Mouse (Mus musculus) midbrain, embryonic 11.5 days (tissue): ENCODE measurements around the gene Rasgef1c. TPM values are rescaled to one million over a fixed set of nuclear protein-coding genes. Genes with fewer than 3 reads are reported as not detected.

Experiments used
- ATAC-seq: fragments of 200-750 bp; cut with Nextera tagmentation; 2 replicates; pipeline ENCODE4 v1.8.0; 2017; ENCODE audit warnings: moderate TSS enrichment, moderate library complexity; ENCODE audit not compliant: low FRiP score
- DNase-seq: peaks from one replicate; pipeline ENCODE4 v3.0.0; 2015; ENCODE audit warnings: low spot score; ENCODE audit errors: missing footprints
- H3K27ac ChIP-seq: fragments of 300-500 bp; sonication (generic); 2 replicates; pipeline ENCODE4 v1.5.1; 2014; ENCODE audit warnings: low read depth, low read length
- H3K27me3 ChIP-seq: fragments of 300-500 bp; sonication (generic); 2 replicates; pipeline ENCODE4 v1.6.1; 2014; ENCODE audit warnings: mild to moderate bottlenecking, low read length, moderate library complexity, mixed read lengths; ENCODE audit not compliant: control insufficient read depth, insufficient read depth
- H3K36me3 ChIP-seq: fragments of 300-500 bp; sonication (generic); 2 replicates; pipeline ENCODE4 v1.6.1; 2014; ENCODE audit warnings: mild to moderate bottlenecking, low read length, moderate library complexity, mixed read lengths; ENCODE audit not compliant: control insufficient read depth, insufficient read depth
- H3K4me1 ChIP-seq: fragments of 300-500 bp; sonication (generic); 2 replicates; pipeline ENCODE4 v1.6.1; 2014; ENCODE audit warnings: low read length; ENCODE audit not compliant: control insufficient read depth, insufficient read depth
- H3K4me2 ChIP-seq: fragments of 300-500 bp; sonication (generic); 2 replicates; pipeline ENCODE4 v1.6.1; 2014; ENCODE audit warnings: mild to moderate bottlenecking, moderate library complexity
- H3K4me3 ChIP-seq: fragments of 300-500 bp; sonication (generic); 2 replicates; pipeline ENCODE4 v1.5.1; 2014; ENCODE audit warnings: low read depth, low read length
- H3K9ac ChIP-seq: fragments of 300-500 bp; sonication (generic); 2 replicates; pipeline ENCODE4 v1.6.1; 2014; ENCODE audit warnings: low read length
- H3K9me3 ChIP-seq: fragments of 300-500 bp; sonication (generic); 2 replicates; pipeline ENCODE4 v1.6.1; 2016; ENCODE audit warnings: low read length; ENCODE audit not compliant: control insufficient read depth
- WGBS: fragments of 180-500 bp; shearing (Covaris S2); extraction: QIAGEN DNeasy Blood & Tissue Kit; methylation state at CpG from one replicate; pipeline ENCODE4 v1.1.7; 2014; 5-methylcytosine and 5-hydroxymethylcytosine counted together
- polyA plus RNA-seq: library from polyadenylated mRNA; unstranded; fragments of >200 nt; fragmentation: Nextera tagmentation; extraction: Ambion mirVana; gene quantifications from 2 replicates; pipeline ENCODE4 v1.2.1, GENCODE M21; 2014

Gene Rasgef1c
- polyA plus RNA-seq, 1 experiment from 2014 or later: 0.92 TPM

DNA sequence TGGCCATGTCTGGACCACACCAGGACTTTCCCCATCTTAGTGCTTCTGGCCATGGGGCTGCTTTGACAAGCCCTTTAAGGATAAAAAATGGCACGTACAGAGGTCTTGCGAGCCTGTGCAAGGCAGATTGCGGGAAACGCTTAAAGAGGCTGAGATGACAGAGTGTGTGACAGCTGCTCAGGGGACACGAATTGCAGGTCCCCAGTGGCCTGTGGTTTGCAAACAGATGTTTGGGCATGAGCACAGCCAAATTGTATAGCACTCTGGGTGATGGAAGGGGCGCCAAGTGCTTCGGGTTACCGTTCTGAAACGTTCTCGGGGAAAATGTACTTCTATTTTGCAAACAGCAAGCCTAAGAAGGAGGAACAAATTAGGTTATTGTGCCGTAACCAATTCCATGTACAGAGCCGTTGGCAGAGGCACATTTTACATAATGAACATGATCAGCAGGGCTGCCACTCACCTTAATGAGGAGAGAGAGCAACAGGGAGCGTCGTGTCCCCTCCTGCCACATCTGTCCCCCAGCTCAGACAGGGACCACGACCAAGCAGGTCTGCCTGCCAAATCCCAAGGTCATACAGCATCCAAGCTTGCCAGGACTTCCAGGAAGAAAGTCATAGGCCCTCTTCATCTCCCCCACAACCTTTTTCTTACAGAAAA lies 17.0 kb downstream of the Rasgef1c start:
- WGBS: 78% methylated on average over 15 of the region's 15 CpGs
- Histone ChIP-seq H3K4me2 (no peak overlapping the region), H3K4me3 (no peak overlapping the region), H3K4me1 (no peaks in the 10 kb centered on the region), H3K36me3 (no peaks in the 10 kb centered on the region), H3K9me3 (no peaks in the 10 kb centered on the region), H3K9ac (no peak overlapping the region), H3K27ac (no peak overlapping the region), H3K27me3 (no peaks in the 10 kb centered on the region)
- DNase-seq: no peak
- no peak for ATAC-seq

DNA sequence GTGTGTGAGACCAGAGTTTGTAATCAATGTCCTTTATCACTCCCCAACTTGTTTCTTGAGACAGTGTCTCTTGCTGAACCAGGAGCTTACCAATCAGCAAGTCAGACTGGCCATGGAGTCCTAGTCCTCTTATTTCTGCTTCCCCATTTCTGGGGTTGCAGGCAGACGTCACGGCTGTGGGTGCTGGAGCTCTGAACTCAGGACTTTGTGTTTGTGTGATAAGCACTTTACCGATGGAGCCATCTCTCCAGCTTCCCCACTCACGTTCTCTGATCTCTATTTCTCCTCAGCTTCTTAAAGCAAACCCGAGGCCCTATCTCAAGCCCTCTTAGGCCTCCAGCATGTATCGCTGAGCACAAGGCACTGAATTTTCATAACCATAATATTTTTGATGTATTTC lies 17.7 kb downstream of the Rasgef1c start:
- H3K27ac ChIP-seq: no peak overlapping the region
- DNase-seq (no peak), ATAC-seq (no peak)
- H3K4me1 ChIP-seq: no peaks in the 10 kb centered on the region
- no peak overlapping the region for H3K4me2 ChIP-seq
- H3K36me3 ChIP-seq: no peaks in the 10 kb centered on the region
- no peak overlapping the region for H3K9ac ChIP-seq
- H3K27me3 ChIP-seq: no peaks in the 10 kb centered on the region
- H3K4me3 ChIP-seq: no peak overlapping the region
- 88% methylated on average over 6 of the region's 6 CpGs for WGBS
- H3K9me3 ChIP-seq: no peaks in the 10 kb centered on the region

DNA sequence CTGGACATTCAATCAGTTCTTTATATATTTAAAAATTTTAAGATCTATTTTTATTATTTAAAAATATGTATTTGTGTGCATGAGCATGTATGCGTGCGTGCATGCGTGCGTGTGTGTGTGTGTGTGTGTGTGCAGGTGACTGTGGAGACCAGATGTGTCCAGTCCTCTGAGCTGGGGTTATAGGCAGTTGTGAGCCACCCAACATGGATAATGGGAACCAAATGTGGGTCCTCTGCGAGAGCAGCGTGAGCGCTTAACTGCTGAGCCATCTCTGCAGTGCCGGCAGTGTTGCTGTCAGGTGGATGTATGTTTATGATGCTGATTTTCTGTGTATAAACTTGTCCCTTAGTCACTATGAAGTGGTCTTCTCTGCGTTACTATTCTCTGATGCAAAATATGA lies 21.9 kb downstream of the Rasgef1c start:
- Histone ChIP-seq H3K27me3 (no peaks in the 10 kb centered on the region), H3K9ac (no peak overlapping the region), H3K36me3 (no peaks in the 10 kb centered on the region), H3K27ac (no peak overlapping the region), H3K9me3 (no peaks in the 10 kb centered on the region), H3K4me2 (no peak overlapping the region), H3K4me1 (no peaks in the 10 kb centered on the region), H3K4me3 (no peak overlapping the region)
- 89% methylated on average over 9 of the region's 9 CpGs for WGBS
- DNase-seq (no peak), ATAC-seq (no peak)

DNA sequence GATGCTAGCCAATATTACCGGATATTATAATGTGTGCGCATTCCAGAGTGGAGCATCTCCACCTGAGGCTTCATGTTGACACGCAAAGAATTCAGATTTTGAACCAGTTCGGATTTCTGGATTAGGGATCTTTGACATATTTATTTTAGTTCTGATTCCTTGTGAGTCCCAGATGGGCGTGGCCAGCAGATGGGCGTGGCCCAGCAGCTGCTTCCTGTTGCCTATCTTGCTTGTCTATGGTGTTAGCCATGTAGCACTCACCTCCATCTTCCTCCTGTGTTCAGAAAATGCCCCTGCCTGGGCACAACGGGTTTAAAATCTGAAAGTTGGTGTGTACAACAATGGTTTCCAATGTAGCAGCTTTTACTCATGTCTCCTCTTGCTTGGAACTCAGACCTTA lies 24.5 kb downstream of the Rasgef1c start:
- WGBS: 83% methylated on average over 7 of the region's 7 CpGs
- Histone ChIP-seq H3K9me3 (no peaks in the 10 kb centered on the region), H3K4me1 (peaks cover 2% of the 10 kb centered on the region; the same call in 1 of the 2 replicates), H3K36me3 (no peaks in the 10 kb centered on the region), H3K4me3 (no peak overlapping the region), H3K4me2 (no peak overlapping the region), H3K27me3 (no peaks in the 10 kb centered on the region), H3K27ac (no peak overlapping the region), H3K9ac (no peak overlapping the region)
- no peak for DNase-seq
- ATAC-seq: no peak

DNA sequence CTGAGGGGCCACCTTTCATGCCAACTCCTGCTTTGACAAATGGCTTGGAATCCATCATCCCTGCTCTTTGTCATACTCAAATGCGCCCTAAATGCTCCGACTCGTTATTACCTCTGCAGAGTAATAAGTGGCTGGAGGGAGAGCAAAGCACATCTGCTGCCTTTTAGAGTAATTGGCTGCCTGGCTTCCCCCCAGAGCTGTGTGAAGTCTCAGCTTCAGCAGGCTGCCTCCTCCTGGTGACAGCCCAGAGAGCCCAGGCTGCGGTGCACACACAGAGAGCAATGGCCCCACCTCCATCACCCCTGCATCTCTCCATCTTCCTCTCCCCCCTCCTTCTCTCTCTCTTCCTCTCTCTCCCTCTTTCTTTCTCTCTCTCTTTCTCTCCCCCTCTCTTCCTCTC lies 25.5 kb downstream of the Rasgef1c start:
- peaks cover 3% of the 10 kb centered on the region; the same call in 1 of the 2 replicates for H3K4me1 ChIP-seq
- H3K9me3 ChIP-seq: no peaks in the 10 kb centered on the region
- ATAC-seq (no peak; the same call in 1 of the 2 replicates), DNase-seq (no peak)
- no peak overlapping the region for H3K27ac ChIP-seq
- H3K4me2 ChIP-seq: no peak overlapping the region
- WGBS: 48% methylated on average over 4 of the region's 4 CpGs
- H3K36me3 ChIP-seq: no peaks in the 10 kb centered on the region
- no peak overlapping the region for H3K9ac ChIP-seq
- H3K27me3 ChIP-seq: no peaks in the 10 kb centered on the region
- H3K4me3 ChIP-seq: no peak overlapping the region

DNA sequence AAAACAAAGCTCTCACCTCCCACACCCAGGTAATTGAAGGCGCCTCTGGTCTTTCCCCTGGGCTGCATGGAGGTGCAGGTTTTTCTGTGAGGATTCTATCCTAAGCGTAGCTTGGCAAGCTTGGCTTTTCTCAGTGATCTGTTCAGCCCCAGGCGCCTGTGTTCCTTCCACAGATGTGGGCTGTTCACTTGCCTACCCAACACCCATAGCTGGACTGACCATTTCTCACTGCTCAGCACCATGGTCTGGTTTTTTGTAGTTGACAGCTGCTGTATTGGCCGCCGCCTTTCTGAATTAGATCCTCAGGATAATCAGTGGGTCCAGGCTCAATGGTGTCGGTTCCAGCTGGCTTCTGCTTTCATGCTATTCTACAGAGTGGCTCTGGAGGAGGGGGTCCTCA lies 26.0 kb downstream of the Rasgef1c start:
- Histone ChIP-seq H3K4me1 (peaks cover 3% of the 10 kb centered on the region; the same call in 1 of the 2 replicates), H3K27me3 (no peaks in the 10 kb centered on the region), H3K4me3 (no peak overlapping the region), H3K9me3 (no peaks in the 10 kb centered on the region), H3K4me2 (no peak overlapping the region), H3K36me3 (no peaks in the 10 kb centered on the region), H3K9ac (no peak overlapping the region), H3K27ac (no peak overlapping the region)
- 71% methylated on average over 6 of the region's 6 CpGs for WGBS
- DNase-seq (no peak), ATAC-seq (no peak)

DNA sequence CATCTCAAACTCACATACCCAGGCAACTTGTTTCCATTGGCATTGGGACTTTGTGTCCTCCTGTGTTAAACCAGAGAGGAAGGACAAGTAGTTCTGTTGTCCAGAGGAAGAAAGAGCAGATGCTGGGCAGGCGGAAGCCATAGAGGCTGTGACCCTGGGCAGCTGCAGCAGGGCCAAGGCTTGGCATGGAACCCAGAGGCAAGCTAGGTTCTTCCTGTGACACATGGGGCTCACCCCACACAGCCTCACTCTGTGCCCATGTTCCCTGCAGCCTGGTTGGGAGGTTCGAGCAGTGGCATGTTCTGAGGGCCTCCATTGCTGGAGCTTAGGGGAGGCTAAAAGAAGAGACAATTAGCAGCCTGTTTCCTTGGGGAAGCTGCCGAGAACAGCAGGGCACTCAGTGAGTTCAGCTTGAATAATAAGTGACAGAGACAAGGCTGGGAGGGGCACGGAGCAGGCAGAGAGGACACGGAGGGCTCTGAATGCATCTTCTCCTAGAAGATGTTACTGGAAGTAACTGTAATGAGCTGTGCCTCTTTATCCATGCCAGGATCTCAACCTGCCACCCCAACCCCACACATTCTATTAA lies 29.5 kb downstream of the Rasgef1c start:
- no peak overlapping the region for H3K4me2 ChIP-seq
- no peaks in the 10 kb centered on the region for H3K36me3 ChIP-seq
- no peaks in the 10 kb centered on the region for H3K9me3 ChIP-seq
- no peak overlapping the region for H3K9ac ChIP-seq
- DNase-seq (no peak), ATAC-seq (no peak)
- 43% methylated on average over 5 of the region's 5 CpGs for WGBS
- H3K27me3 ChIP-seq: no peaks in the 10 kb centered on the region
- no peak overlapping the region for H3K27ac ChIP-seq
- peaks cover 3% of the 10 kb centered on the region; the same call in 1 of the 2 replicates for H3K4me1 ChIP-seq
- no peak overlapping the region for H3K4me3 ChIP-seq

DNA sequence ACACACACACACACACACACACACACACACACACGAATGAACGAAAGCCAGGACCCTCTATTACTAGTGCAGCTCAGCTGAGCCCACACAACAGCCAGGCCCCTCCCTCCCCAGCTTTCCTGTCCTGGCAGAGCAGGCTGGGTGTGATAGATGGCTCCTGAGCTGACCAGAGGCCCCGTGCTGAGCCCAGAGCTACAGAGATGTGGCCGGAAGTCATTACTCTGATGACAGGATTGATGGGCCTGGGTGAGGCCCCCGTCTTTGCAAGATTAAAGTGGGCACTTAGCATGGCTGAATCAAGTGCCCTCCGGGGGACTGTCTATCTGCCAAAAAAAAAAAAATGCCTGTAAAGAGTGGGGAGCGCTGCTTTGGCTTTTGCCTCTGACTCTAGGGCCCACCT lies 30.2 kb downstream of the Rasgef1c start:
- DNase-seq (no peak), ATAC-seq (0 out of 2 replicates have a peak, but pooled peaks have one; percentile 22)
- 58% methylated on average over 7 of the region's 7 CpGs for WGBS
- H3K27me3 ChIP-seq: no peaks in the 10 kb centered on the region
- no peak overlapping the region for H3K27ac ChIP-seq
- no peaks in the 10 kb centered on the region for H3K9me3 ChIP-seq
- H3K36me3 ChIP-seq: no peaks in the 10 kb centered on the region
- no peak overlapping the region for H3K9ac ChIP-seq
- H3K4me1 ChIP-seq: peaks cover 3% of the 10 kb centered on the region; the same call in 1 of the 2 replicates
- H3K4me3 ChIP-seq: no peak overlapping the region
- H3K4me2 ChIP-seq: no peak overlapping the region

DNA sequence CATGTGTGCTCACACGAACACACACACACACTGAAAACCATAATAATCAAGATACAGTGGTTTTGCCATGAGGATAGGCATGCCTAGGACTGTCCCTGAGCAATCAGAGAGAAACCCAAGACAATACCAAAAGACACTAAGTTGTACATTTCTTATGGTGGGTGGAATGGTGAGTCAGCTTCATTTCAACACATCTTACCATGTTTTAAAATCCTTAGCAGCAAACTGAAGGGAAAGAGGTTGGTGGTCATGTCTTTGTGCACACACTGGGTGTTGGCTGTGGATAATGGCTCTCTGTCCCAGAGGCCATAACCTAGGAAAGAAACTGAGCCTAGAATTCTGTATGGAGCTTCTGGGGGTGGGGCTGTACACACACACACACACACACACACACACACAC lies 32.2 kb downstream of the Rasgef1c start:
- H3K4me3 ChIP-seq: no peak overlapping the region
- 80% methylated on average over 1 of the region's 1 CpGs for WGBS
- H3K9me3 ChIP-seq: no peaks in the 10 kb centered on the region
- ATAC-seq: no peak
- H3K36me3 ChIP-seq: no peaks in the 10 kb centered on the region
- H3K9ac ChIP-seq: no peak overlapping the region
- H3K4me1 ChIP-seq: peaks cover 3% of the 10 kb centered on the region; the same call in 1 of the 2 replicates
- no peak overlapping the region for H3K27ac ChIP-seq
- H3K4me2 ChIP-seq: no peak overlapping the region
- no peak for DNase-seq
- H3K27me3 ChIP-seq: no peaks in the 10 kb centered on the region
